Mouse (Mus musculus) cerebellum, postnatal 36 days (tissue): ENCODE data around the gene Oat.

ENCODE experiments used
- DNase-seq, 2 experiments: peaks; one replicate each; pipeline ENCODE4 v3.0.0; 2021 to 2022; ENCODE audit warnings: mixed read lengths in 2 of 2

The Oat gene

DNA sequence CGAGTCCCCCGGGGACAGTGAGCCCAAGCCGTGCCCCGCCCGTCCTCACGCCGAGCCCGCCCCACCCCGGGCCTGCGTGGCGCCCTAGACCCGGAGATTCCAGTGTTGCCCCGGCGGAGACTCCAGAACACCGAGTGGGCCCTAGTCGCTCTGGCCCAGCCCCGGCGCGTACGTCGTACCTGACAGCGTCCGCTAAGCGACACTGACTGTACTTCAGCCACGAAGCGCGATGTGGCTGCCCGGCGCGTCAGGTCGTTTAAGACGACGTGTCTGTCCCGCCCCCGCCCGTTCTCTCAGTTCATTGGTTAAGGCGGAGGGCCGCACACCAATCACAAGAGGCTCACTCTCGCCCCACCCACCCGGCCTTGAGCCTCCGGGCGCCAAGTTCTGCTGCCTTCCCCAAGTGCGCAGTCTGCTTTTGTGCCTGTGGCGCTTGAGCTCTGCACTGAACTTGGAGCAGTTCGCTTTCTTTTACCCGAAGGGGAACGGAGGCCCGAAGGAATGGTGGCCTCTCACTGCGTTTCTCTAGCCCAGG, at the start of gene Oat:
Gene Oat (minus strand): TSS at position 283 of the 535 bp plus-strand sequence.
- DNase-seq, result peak; percentile 92 to 93

DNA sequence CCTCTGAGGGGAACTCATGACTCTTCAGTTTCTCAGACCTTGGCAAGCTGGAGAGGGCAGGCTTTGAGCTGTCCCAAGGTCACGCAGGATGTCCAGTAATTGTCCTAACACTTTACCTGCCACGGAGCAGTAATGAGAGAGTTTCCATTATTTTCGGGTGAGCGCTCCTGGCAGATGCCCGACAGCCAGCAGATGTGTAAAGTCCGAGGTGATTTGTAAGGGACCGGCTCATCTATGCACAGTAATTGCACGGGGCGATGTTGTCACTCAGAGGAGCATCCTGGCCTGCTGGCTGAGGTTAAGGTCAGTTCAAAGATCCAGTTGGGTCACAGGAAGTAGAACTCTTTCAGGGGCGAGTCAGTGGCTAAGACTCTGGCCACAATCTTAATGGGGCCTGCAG, 48.0 kb upstream of the Oat start:
- no peak for DNase-seq

DNA sequence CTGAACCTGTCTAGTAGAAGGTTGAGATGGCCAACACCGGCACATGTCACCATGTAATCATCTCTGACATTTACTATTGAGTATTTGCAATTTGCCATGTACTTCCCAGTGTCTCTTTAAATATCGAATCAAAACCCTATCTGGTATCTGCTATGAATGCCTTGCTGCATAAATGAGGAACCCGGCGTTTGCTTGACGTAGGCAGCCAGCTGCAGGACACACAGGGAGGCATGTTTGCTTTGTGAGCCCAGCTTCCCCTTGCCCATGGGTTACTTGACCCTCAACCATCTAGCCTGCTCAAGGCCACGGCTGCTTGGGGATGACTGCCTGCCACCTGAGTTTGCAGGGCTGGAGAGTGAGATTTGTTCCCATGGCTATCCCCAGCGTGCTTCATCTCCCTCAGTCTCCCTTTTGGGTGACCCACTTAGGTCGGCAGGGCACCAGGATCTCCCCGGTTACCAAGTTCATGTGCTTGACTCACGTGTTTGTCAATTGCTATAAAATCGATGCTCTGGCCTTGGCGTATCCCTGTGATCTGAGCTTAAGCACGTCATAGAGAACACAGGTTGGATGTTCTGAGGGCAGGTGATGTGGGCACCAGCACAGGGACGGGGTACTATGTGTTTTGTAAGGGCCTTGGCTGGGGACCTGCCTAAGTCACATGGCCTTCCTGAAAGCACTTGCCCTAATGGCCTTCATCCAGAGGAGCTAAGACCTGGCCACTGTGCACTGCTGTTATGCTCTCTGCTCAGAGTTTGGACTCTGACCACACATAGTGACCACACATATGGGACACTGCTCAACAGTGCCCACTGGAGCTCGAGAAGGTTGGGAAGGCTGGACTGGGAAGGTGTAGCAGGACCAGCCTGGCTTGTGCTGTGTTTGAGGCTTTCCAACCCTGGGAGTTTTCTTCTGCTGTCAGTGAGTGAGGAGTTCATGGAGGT, 44.0 kb upstream of the Oat start:
- no peak for DNase-seq

DNA sequence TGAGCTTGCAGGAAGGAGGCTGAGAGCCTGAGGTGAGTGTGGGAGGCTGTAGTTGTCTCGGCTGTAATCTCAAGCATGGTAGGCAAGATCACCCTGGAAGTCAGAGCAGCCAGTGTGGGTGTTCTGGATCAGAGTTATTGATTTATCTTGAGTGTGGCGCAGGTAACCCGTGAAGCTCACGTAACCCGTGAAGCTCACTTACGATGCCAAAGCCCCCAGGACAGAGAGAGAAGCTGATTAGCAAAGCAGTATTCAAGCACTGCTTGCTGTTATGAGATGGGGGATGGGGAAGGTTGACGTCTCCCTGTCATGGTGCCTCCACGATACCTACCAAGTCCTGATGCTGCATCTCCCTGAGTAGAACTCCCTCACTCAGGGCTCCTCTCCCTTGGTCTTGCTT, 43.4 kb upstream of the Oat start:
- DNase-seq, result no peak

DNA sequence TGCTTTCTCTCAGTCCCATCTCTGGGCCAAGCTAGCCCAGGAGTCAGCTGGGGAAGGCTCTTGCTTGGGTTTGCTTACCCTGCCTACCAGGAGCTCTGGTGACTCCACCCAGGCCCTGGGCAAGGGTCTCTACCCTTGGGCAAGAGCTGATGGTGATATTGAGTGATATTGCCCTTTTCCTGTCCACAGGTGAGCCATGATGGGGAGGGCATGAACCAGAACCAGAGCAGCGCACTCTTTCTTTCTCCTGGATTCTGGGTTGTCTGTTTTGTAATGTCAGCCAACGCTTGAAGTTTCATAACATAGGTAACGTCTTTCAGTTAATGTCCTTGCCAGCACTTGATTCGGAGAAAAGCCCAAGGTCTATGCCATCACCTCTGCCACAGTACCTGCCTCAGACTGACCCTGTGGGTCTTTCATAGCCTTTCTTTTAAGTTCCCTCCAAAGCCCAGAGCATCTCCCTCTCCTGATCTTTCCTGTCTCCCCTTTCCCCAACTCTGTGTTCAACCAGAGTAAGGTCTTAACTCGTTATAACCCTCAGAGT, 40.9 kb upstream of the Oat start:
- no peak for DNase-seq

DNA sequence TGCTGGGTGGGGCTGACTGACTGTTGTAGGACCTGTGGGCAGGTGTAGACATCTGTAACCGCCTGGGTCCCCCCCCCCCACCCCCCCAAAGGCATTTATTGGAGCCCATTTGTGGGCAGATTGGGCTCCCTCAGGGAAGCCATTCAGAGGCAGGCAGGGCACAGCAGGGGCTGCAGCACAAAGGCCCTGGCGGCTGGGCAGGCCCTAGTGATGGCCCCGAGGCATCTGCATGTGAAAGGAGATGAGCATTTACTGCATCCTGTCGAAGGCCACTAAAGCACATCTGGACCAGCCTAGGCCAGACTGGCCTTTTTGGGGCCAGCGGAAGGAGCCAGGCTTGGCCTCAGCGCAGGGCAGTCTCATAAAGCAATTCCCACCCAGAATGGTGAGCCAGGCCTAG, 40.2 kb upstream of the Oat start:
- DNase-seq, result no peak

DNA sequence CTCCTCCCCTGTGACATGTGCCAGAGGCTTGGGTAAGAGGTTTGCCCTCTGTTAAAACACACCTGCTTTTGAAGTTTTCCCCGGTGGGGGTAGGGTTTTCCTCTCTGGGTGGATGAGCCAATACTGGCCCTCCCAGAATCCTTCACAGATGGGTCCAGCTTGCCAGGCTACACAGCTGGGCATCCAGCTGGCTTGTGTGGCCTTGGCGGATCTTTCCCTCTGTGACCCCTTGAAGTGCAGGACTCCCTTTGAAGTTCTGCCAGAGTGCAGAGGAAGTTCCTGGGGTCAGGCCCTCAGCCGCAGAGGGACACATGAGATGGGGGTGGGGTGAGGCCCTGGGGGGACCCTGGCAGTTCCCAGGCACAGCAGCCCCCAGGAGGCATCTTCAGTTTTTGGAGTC, 39.1 kb upstream of the Oat start:
- DNase-seq, result no peak

DNA sequence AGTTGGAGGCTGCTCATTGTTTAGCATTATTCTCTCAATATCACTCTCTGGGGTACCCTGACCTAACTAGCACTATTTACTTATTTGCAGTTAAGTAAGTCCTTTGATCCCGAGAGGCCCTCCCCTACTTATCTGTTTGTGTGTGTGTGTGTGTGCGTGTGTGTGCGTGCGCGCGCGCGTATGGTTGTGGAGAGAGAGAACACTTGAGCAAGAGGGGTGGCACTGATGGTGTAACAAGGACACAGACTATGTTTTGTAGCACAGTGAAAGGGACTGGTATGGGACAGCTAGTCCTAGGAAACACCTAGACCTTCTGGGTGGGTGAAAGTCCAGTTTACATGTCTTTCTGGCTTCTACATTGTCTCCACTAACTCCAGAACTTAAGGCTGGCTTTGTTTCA, 35.3 kb upstream of the Oat start:
- no peak for DNase-seq

DNA sequence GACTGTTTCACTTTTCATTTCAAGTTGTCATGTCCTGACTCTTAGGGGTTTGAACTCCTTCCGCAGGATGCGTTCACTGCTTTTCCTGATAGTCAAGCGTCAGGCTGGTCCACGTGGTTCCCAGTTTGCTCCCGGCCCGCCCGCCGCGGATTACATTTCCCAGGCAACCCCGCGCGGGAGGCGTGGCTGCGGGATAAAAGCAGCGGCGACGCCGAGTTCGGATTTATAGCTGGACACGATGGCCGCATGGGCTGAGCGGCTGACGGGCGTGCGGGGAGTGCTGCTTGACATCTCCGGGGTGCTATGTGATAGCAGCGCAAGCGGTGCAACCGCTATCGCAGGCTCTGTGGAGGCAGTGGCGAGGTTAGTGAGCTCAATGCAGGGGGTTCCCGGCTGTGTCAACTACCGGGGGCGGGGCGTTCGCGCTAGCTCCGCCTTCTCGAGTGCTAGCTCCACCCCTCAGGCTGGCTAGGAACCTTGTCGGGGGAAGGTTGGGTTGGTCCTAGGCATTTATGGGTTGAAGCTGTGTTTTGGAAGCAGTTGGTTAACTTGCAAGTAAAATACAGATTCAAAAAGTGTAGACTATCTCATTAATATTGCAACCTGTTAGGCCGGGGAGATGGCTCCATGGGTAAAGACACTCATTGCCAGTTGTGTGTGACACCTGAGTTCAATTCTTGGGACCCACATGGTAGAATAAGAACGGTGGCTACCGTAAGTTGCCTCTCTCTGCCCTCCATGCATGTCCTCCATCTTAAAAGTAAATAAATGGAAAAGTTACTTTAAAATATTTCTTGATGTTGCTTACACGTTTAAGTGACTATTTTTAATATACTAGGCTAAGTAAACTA, 34.5 kb upstream of the Oat start, which contains the start of gene Lhpp:
Gene Lhpp (plus strand): TSS at position 171 of the 851 bp plus-strand sequence.
- peak; percentile 62 to 67 for DNase-seq

DNA sequence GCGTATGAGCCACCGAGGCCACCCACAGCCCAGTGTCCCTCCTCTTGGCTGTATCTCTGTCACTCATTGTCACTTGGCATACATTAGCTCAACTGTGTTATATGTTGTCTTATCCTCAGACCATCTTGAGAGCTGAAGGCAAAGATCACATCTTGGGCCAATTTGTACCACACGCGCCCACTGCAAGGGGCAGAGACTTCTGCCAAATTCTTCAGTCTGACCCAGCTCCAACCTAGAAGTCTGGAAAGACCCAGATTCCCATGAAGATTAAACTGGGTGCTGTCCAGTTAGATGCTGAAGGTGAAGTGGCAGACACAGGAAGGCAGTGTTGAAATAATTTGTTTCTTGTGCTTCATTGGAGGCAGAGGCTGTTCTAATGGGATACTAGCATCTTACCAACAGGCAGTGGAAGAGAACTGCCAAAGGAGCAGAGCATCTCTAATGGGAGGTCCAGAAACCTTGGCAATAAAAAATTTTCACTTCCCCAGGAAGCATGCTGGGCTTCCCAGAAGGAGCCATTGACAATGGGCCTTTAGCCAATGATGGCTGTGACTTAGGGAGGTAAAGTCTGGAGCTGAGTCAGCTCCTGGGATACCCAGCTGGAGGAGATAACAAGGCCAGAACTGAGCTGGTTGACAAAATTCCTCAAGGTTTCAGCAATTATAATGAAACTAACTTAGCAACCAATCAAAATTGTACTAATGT, 32.3 kb upstream of the Oat start:
- peak in 1 of 2 experiments; percentile 10 for DNase-seq

DNA sequence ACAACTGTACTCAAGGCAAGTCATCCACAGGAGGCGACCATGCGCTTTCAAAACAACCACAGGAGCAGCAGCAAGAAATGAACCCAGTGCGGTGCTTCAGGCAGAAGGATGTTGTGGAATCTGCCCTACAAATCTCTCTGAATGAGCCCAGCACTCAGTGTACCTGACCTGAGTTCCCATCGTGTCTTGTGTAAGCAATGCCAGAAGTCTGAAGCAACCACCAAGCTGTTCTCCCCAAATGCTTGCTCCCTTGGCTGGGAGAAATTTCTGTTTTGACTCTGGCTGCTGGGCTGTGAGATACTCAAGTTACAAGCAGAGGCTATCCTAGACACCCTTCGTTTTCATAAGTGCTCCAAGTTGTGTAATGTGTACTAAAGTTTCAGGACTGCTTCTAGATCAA, 29.5 kb upstream of the Oat start:
- DNase-seq, result no peak

DNA sequence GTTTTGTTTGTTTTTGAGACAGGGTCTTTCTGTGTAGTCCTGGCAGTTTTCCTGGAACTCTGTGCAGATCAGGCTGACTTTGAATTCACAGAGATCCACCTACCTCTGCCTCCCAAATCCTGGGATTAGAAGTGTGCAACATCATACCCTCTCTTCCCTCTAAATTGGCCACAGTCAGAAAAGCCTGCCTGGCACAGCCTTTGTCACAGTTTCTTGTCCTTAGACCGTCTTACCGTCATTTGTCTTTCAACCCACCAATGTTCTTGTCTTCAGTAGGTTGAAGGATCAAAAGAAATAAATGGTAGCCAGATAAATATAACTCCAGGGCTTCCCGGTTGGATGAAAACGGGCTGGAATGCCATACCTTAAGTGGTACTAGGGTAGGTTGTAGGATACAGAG, 28.5 kb upstream of the Oat start:
- no peak for DNase-seq

DNA sequence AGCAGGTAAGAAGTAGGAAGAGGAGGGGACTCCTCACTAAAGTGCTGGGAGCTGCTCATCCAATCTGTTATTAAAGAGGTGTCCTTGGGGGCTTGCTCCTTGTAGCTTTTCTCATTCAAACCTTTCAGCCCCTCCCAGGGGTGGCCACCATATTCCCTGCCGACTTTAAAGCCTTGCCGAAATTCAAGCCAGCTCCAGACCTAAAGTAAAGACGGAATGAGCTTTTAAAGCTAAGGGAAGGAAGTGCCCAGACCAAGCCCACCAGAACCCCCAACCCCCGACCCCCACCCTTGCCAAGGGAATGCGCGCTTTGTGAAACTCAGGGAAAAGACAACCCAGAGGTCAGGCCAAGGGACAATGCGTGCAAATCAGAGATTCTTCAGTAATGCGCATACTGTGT, 24.7 kb upstream of the Oat start:
- no peak for DNase-seq

DNA sequence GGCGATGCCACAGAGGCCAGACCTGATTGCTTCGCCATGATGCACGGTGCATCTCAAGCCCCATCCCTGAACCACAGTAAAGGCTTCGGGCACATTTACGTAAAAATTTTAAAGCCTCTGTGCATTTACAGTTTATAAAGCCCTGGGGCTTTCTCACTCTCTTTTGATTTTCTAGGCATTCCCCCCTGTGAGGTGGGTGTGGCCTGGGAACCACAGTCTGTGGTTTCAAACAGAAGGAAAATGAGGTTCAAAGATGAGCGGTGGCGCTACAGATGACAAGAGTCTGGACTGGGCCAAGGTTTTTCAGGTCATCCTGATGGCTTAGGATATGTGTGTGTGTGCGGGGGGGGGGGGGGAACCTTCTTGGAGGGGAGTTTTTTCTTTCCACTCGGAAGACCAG, 23.8 kb upstream of the Oat start:
- no peak for DNase-seq

DNA sequence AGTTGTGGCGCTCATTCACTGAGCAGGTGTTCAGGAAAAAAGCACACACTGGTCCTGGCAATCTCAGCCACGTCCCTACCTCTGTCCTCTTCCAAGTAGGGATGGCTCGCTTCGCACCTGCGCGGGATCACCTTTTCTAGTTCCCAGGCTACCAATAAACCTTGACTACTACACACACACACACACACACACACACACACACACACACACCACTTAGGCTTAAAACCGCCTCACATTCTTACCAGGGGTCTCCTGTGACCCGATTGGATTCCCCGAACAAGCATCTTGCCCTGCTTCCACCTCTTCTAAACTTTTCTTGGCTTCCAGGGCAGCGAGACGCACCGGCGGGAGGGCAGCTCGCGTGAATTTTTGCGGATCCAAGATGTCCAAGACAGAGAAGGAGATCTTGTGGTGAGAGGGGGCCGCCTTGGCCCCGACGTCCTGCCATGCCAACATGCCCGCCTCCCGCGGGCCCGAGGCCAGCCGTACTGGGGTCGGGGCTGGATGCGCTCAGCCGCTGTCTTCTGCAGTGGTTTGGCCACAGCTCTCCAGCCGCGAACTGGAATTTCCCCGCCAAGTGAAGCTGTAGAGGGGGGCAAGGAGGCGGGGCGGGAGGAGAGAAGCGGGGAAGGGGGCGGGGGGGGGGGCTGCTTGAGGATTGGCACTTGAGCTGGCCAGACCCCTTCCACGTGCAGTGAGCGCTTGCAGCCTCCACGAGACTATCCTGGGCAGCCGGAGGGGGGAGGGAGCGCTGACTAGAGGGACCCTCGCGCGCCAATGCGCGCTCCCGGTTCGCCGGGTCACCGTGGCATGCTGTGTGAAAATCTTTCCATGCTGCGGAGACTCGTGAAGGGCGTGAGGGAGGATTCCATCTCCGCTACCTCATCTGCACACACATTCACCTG, 23.1 kb upstream of the Oat start, which contains the start of gene Nkx1-2:
Gene Nkx1-2 (minus strand): TSS at position 567 of the 905 bp plus-strand sequence.
- no peak for DNase-seq

DNA sequence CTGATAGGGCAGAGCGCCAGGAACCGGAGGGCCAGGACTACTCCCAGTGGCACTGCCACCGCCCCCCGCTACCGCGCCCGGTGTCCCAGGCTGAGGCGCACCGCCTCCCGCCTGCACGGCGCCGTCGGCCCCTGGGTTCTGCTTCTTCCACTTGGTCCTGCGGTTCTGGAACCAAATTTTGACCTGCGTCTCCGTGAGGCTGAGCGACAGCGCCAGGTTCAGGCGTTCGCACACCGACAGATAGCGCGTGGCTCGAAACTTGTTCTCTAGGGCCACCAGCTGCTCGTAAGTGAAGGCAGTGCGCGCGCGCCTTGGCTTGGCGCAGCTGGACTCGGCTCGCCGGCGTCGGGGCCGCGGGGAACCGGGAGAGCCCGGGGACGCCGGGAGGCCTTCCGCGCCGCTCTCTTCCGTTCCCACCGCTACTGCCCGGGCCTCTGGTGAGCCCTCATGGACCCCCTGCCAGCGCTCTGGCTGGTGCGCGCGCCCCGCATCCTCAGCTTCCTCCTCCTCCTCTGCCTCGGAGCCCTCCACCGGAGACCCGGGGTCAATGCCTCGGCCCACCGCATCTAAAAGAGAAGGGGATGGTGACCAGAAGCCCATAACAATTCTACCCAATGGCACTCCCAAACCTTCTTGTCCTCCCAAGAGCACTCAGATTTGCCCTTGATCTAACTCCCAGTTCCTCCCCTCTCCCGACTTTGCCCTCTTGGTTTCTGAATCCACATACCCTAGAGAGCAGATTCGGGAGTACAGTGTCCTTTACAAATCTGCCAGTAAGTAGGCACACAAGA, 21.2 kb upstream of the Oat start:
- no peak for DNase-seq

DNA sequence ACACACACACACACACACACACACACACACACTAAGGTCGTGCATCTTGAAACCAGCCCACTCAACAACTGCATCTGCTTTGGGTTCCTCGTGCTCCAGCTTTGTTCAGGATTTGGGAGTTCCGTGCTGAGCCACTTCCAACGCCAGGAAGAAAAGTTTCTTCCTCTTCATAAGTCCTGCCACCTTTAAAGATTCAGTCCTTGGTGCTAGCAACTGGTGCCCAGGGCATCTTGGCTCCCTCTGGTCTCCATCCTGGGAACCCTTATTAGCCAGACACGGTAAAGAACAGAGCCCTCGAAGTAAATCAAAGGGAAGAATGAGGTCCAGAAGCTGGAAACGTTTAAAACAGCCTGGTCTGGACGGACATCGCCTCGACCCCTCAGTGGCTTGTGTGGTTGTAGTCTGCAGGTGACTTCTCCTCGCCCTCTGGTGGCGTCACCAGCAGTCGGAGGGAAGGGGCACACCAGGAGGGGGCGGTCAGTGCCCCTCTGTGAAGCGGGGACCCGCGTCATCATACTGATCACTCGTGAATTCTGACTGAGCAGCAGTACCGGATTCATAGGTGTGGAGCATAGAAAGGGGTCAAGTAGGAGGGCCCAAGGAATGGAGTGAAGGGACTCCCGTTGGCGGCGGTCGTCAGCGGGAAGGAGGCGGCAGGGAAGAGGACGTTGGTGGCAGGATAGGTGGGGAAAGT, 20.5 kb upstream of the Oat start:
- DNase-seq, result no peak

DNA sequence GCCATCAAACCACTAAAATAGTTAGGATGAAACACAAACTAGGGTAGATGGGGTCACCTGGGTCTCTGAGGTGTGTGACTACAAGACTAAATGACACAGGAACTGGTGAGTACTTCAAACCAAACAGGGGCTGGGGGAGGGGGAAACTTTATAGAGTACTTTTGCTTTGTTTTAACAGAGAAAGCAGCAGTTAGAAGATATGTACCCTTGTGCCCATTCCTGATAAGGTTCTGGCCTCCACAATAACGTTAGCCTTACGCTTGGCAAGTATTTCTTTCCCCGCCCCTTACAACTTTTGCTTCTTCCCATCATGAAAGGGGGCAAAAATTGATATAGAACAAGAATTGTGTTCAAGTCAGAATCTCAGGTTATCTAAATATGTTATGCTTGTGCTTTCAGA, 19.6 kb upstream of the Oat start:
- DNase-seq, result no peak

DNA sequence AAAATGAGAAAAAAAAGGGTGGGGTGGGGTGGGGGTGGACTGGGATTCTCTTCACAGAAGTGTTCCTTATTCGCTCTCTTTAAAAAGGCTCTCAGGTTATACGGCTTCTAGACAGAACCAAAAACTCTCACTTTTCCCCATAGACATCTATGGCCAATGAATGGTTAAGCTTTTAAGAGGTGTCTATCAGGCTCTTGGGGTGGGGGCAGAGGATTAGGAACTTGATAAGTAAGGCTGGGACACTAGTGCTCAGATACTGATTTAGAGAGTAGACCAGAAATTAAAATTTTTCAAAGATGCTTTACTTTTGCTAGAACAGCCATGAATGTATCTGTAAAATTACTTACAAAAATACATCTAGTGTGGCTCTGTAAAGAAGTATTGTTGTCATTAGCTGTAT, 18.1 kb upstream of the Oat start:
- DNase-seq, result no peak

DNA sequence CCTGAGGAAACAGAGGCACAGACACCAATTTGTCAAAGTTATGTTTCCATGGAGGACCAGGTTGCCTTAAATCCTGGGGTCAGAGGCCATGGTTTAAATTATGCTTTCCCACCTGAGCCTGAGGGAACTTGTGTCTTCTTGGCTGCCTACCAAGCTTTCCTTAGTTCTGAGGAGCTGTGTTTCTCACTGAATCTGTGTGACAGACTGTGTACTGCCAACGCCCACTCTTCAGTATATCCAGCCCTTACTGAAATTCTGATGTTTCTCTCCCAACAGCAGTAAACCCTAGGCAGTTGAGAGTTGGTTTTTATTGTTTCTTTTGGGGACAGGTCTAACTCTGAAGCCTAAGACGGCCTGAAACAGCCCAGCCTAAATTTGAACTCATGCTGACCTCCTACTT, 17.6 kb upstream of the Oat start:
- no peak for DNase-seq
